11 mouse cellular contexts compared by ENCODE assay signal in genomic region chr8:61642358-61642847, GRCm38 (mm10).
A peak's percentile ranks its signal among the peaks of the same experiment; 100 is the strongest.
DNase-seq lines count a peak whose midpoint lies in the region; ATAC-seq and TF ChIP-seq lines count a peak whose summit lies in the region.
"Had no signal": no experiment of that assay in that cellular context is flagged by ENCODE, and none has a peak within 500 bp of the region (broad histone marks: within the 10 kb centered on the region; RNA-seq: fewer than 3 reads in every experiment).

No protein-coding gene starts in this region.

- DNase-seq in embryonic facial prominence, embryonic 14.5 days (ENCODE audit: low spot score), result peak; percentile 54
- DNase-seq in embryonic facial prominence, embryonic 10.5 days (ENCODE audit: low spot score), result no peak
- DNase-seq in 3T3-L1 (ENCODE audit: low read depth, low spot score), result peak; percentile 61
- DNase-seq in heart, adult 9 months (ENCODE audit: low spot score in 2 of 2), result peak; percentile 60 to 63
- DNase-seq in lung, embryonic 14.5 days, result peak; percentile 81
- no peak for DNase-seq in layer of hippocampus, postnatal 36 days
- DNase-seq in frontal cortex, adult 2 months (ENCODE audit: extremely low spot score in 1 of 2, low spot score in 1 of 2), result no peak
- DNase-seq in thymus, postnatal 14 days, result no peak
- DNase-seq: liver, embryonic 13.5 days; right cerebral cortex, adult 18-20 months had no signal

- H3K9me3 ChIP-seq in embryonic facial prominence, embryonic 14.5 days (ENCODE audit: control insufficient read depth, low read length), result no peaks in the 10 kb centered on the region
- no peaks in the 10 kb centered on the region for H3K9me3 ChIP-seq in embryonic facial prominence, embryonic 10.5 days
- no peaks in the 10 kb centered on the region for H3K9me3 ChIP-seq in lung, embryonic 14.5 days (ENCODE audit: low read depth, low read length)
- H3K9me3 ChIP-seq: liver, embryonic 13.5 days had no signal

- TF ChIP-seq CTCF in lung, embryonic 14.5 days (IDR thresholded peaks at IDR 0.05; ENCODE audit: low read depth), result no peak

- no peak for ATAC-seq in embryonic facial prominence, embryonic 14.5 days (ENCODE audit: low read depth)
- peak; percentile 65 for ATAC-seq in lung, embryonic 14.5 days (ENCODE audit: insufficient read depth)

- H3K27me3 ChIP-seq in embryonic facial prominence, embryonic 14.5 days (replicated peaks; ENCODE audit: control insufficient read depth, insufficient read depth, low read length), result no peaks in the 10 kb centered on the region
- no peaks in the 10 kb centered on the region for H3K27me3 ChIP-seq in embryonic facial prominence, embryonic 10.5 days (replicated peaks; ENCODE audit: low read depth, poor library complexity, severe bottlenecking)
- no peaks in the 10 kb centered on the region for H3K27me3 ChIP-seq in lung, embryonic 14.5 days (ENCODE audit: insufficient read depth, low read length)
- H3K27me3 ChIP-seq: liver, embryonic 13.5 days had no signal

- 74% methylated on average over 4 of the region's 4 CpGs for WGBS in embryonic facial prominence, embryonic 14.5 days
- 89% methylated on average over 4 of the region's 4 CpGs for WGBS in embryonic facial prominence, embryonic 10.5 days
- WGBS in lung, embryonic 14.5 days, result 36% methylated on average over 4 of the region's 4 CpGs

- H3K4me1 ChIP-seq in embryonic facial prominence, embryonic 14.5 days (ENCODE audit: control insufficient read depth, insufficient read depth, low read length), result peaks cover 16% of the 10 kb centered on the region
- 0 out of 2 replicates have a peak, but pooled peaks cover 3% of the 10 kb centered on the region for H3K4me1 ChIP-seq in embryonic facial prominence, embryonic 10.5 days
- H3K4me1 ChIP-seq in lung, embryonic 14.5 days (ENCODE audit: insufficient read depth), result peaks cover 24% of the 10 kb centered on the region
- H3K4me1 ChIP-seq: liver, embryonic 13.5 days had no signal

- no peak overlapping the region for H3K9ac ChIP-seq in embryonic facial prominence, embryonic 14.5 days (ENCODE audit: low read depth, low read length)
- no peak overlapping the region for H3K9ac ChIP-seq in lung, embryonic 14.5 days
- H3K9ac ChIP-seq: liver, embryonic 13.5 days had no signal

- H3K4me3 ChIP-seq in embryonic facial prominence, embryonic 14.5 days (ENCODE audit: low read depth, low read length), result no peak overlapping the region
- H3K4me3 ChIP-seq in embryonic facial prominence, embryonic 10.5 days, result no peak overlapping the region
- no peak overlapping the region for H3K4me3 ChIP-seq in lung, embryonic 14.5 days (ENCODE audit: low read depth, low read length)
- H3K4me3 ChIP-seq: layer of hippocampus, adult 2 months; liver, embryonic 13.5 days had no signal

- H3K36me3 ChIP-seq in embryonic facial prominence, embryonic 14.5 days (ENCODE audit: control insufficient read depth, insufficient read depth, low read length), result no peaks in the 10 kb centered on the region; the same call in 1 of the 2 replicates
- no peaks in the 10 kb centered on the region for H3K36me3 ChIP-seq in embryonic facial prominence, embryonic 10.5 days (replicated peaks)
- H3K36me3 ChIP-seq in lung, embryonic 14.5 days (ENCODE audit: insufficient read depth), result no peaks in the 10 kb centered on the region
- H3K36me3 ChIP-seq: liver, embryonic 13.5 days had no signal

- H3K4me2 ChIP-seq in embryonic facial prominence, embryonic 14.5 days (ENCODE audit: low read depth, low read length), result no peak overlapping the region
- H3K4me2 ChIP-seq in lung, embryonic 14.5 days, result no peak overlapping the region
- H3K4me2 ChIP-seq: liver, embryonic 13.5 days had no signal

- no peak overlapping the region for H3K27ac ChIP-seq in embryonic facial prominence, embryonic 14.5 days (replicated peaks; ENCODE audit: low read depth, low read length)
- H3K27ac ChIP-seq in embryonic facial prominence, embryonic 10.5 days (replicated peaks), result no peak overlapping the region
- no peak overlapping the region for H3K27ac ChIP-seq in lung, embryonic 14.5 days (ENCODE audit: low read depth)
- H3K27ac ChIP-seq: layer of hippocampus, adult 2 months; liver, embryonic 13.5 days had no signal

Comparison
In these comparisons a context has a peak if more than half of its experiments do, and no peak if none do; other contexts are left out.
1. DNase-seq: peak in embryonic facial prominence, embryonic 14.5 days (single experiment), 3T3-L1 (single experiment), heart, adult 9 months (2 of 2) and lung, embryonic 14.5 days (single experiment); none in embryonic facial prominence, embryonic 10.5 days (single experiment), layer of hippocampus, postnatal 36 days (0 of 2), frontal cortex, adult 2 months (0 of 2) and thymus, postnatal 14 days (single experiment).